Mouse (Mus musculus): ENCODE results near the gene Ovch2.

The Ovch2 gene

GRCm38 (mm10) chr7:107742963-107743465, 58.0 kb downstream of the Ovch2 start:
- no peak for DNase-seq

DNA sequence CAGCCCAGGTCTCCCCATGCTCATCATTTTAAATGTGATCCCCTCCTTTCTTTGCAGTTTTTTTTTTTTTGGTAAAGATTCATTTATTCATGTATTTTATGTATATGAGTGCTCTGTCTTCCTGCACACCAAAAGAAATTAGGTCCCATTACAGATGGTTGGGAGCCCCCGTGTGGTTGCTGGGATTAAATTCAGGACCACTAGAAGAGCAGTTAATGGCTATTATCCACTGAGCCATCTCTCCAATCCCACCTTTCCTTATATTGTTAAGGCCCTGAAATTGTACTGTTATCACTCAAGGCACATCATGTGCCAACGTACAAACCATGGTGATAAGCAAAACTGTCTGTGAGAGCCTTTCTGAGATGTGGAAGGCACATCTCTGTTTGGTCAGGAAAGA, 62.3 kb downstream of the Ovch2 start:
- no peak for DNase-seq

- no peak for DNase-seq
Observed at GRCm38 (mm10) chr7:107733162-107733561, 67.8 kb downstream of the Ovch2 start.

Data from right cerebral cortex, adult 18-20 months (tissue).